Mouse (Mus musculus) MEL (cell line): ENCODE results near the gene Msmp.

Source experiments
- CTCF ChIP-seq, 3 experiments: IDR thresholded peaks in 2 of 3; conservative IDR thresholded peaks in 1 of 3; 2 replicates each; pipeline ENCODE4 v1.5.1; 2011 to 2012; ENCODE audit warnings: low read length in 3 of 3, low read depth in 2 of 3, mild to moderate bottlenecking in 2 of 3, improper control_type of control experiment in 1 of 3, inconsistent platforms in 1 of 3, mixed read lengths in 1 of 3, moderate library complexity in 1 of 3; ENCODE audit not compliant: control insufficient read depth in 1 of 3, insufficient read depth in 1 of 3, poor library complexity in 1 of 3, severe bottlenecking in 1 of 3
- E2F4 ChIP-seq: IDR thresholded peaks from 2 replicates; pipeline ENCODE4 v1.6.1; 2011; ENCODE audit warnings: low read depth, low read length, improper control_type of control experiment, borderline replicate concordance
- ELF1 ChIP-seq: IDR thresholded peaks from 2 replicates; pipeline ENCODE4 v1.6.1; 2014; ENCODE audit warnings: low read depth, mild to moderate bottlenecking, inconsistent platforms, low read length, improper control_type of control experiment, moderate library complexity
- EP300 ChIP-seq, 2 experiments: IDR thresholded peaks; 2 replicates each; pipeline ENCODE4 v1.6.1; 2011; ENCODE audit warnings: improper control_type of control experiment in 2 of 2, low read length in 2 of 2, low read depth in 1 of 2, mild to moderate bottlenecking in 1 of 2
- MAX ChIP-seq: IDR thresholded peaks from 2 replicates; pipeline ENCODE4 v1.6.1; 2011; ENCODE audit warnings: low read length, improper control_type of control experiment
- NRF1 ChIP-seq: IDR thresholded peaks from 2 replicates; pipeline ENCODE4 v1.6.1; 2014; ENCODE audit warnings: low read depth, mild to moderate bottlenecking, inconsistent platforms, low read length, improper control_type of control experiment, moderate library complexity; ENCODE audit not compliant: poor library complexity, insufficient read depth, severe bottlenecking
- POLR2A ChIP-seq, 2 experiments: IDR thresholded peaks; 2 replicates each; pipeline ENCODE4 v1.6.1; 2011 to 2012; ENCODE audit warnings: low read length in 2 of 2, mild to moderate bottlenecking in 2 of 2, control low read depth in 1 of 2, improper control_type of control experiment in 1 of 2, low read depth in 1 of 2, moderate library complexity in 1 of 2; ENCODE audit not compliant: control insufficient read depth in 1 of 2, insufficient read depth in 1 of 2, poor library complexity in 1 of 2
- TBP ChIP-seq: IDR thresholded peaks from 2 replicates; pipeline ENCODE4 v1.8.0; 2011; ENCODE audit warnings: low read depth, low read length, improper control_type of control experiment
- TCF12 ChIP-seq: IDR thresholded peaks from 2 replicates; pipeline ENCODE4 v1.6.1; 2014; ENCODE audit warnings: low read depth, mild to moderate bottlenecking, inconsistent platforms, low read length, improper control_type of control experiment, moderate library complexity
- UBTF ChIP-seq: IDR thresholded peaks from 2 replicates; pipeline ENCODE4 v1.6.1; 2012; ENCODE audit warnings: low read depth, mild to moderate bottlenecking, inconsistent platforms, low read length, improper control_type of control experiment, moderate library complexity, borderline replicate concordance; ENCODE audit not compliant: insufficient read depth
- ZC3H11A ChIP-seq: IDR thresholded peaks from 2 replicates; pipeline ENCODE4 v1.6.1; 2012; ENCODE audit warnings: low read depth, mild to moderate bottlenecking, inconsistent platforms, low read length, improper control_type of control experiment

GRCm38 (mm10) chr4:43613060-43613730 lies 28.9 kb upstream of the Msmp start:
- peak; percentile 93 for TF ChIP-seq ELF1
- TF ChIP-seq POLR2A (IDR thresholded peaks at IDR 0.05; ENCODE audit: control insufficient read depth in 1 of 2, insufficient read depth in 1 of 2, low read depth in 1 of 2, low read length in 2 of 2, poor library complexity in 1 of 2) = peak; percentile 29 to 67; a peak in 2 of 4 replicates
- no peak for TF ChIP-seq UBTF
- no peak for TF ChIP-seq CTCF (IDR thresholded peaks at IDR 0.05 in 2 of 3, conservative IDR thresholded peaks at IDR 0.05 in 1 of 3; ENCODE audit: control insufficient read depth in 1 of 3, insufficient read depth in 1 of 3, low read depth in 2 of 3, low read length in 3 of 3, poor library complexity in 1 of 3, severe bottlenecking in 1 of 3)
- TF ChIP-seq ZC3H11A = no peak
- no peak for TF ChIP-seq EP300 (IDR thresholded peaks at IDR 0.05; ENCODE audit: low read depth in 1 of 2, low read length in 2 of 2)
- TF ChIP-seq E2F4 = no peak
- TF ChIP-seq NRF1 = no peak
- no peak for TF ChIP-seq MAX
- TF ChIP-seq TBP = peak; percentile 86
- TF ChIP-seq TCF12 = peak; percentile 53; the same call in 1 of the 2 replicates
